In genomic region chr11:118210116-118210515, GRCm38 (mm10) we compare ENCODE assay signal across 10 mouse cellular contexts. TPM values are rescaled to one million over a fixed set of nuclear protein-coding genes. Genes with fewer than 3 reads are reported as not detected.
A peak's percentile ranks its signal among the peaks of the same experiment; 100 is the strongest.
DNase-seq lines count a peak whose midpoint lies in the region; ATAC-seq and TF ChIP-seq lines count a peak whose summit lies in the region.
"Had no signal": no experiment of that assay in that cellular context is flagged by ENCODE, and none has a peak within 500 bp of the region (broad histone marks: within the 10 kb centered on the region; RNA-seq: fewer than 3 reads in every experiment).

No protein-coding gene starts in this region.

- DNase-seq in frontal cortex, postnatal 25 days (ENCODE audit: low spot score in 2 of 2), result no peak
- peak; percentile 65 for DNase-seq in forebrain, postnatal 0 days
- DNase-seq in left cerebral cortex, postnatal 4 days, result peak; percentile 91
- no peak for DNase-seq in lung, postnatal 0 days (ENCODE audit: low spot score)
- no peak for DNase-seq in lung, postnatal 14 days

- no peak overlapping the region for H3K4me2 ChIP-seq in forebrain, postnatal 0 days (ENCODE audit: low read depth)
- no peak overlapping the region for H3K4me2 ChIP-seq in lung, postnatal 0 days (replicated peaks; ENCODE audit: low read depth, low read length)
- H3K4me2 ChIP-seq: embryonic facial prominence, embryonic 12.5 days; heart, embryonic 13.5 days had no signal

- no peaks in the 10 kb centered on the region for H3K27me3 ChIP-seq in forebrain, postnatal 0 days (ENCODE audit: insufficient read depth, low read length)
- H3K27me3 ChIP-seq in lung, postnatal 0 days (replicated peaks; ENCODE audit: insufficient read depth, low read length), result no peaks in the 10 kb centered on the region
- H3K27me3 ChIP-seq: embryonic facial prominence, embryonic 12.5 days; heart, embryonic 13.5 days had no signal

- H3K27ac ChIP-seq in bone marrow, adult 2 months (ENCODE audit: control insufficient read depth, insufficient read depth, low read depth, low read length, poor library complexity), result peak overlapping the region; percentile 26; the same call in 1 of the 2 replicates
- H3K27ac ChIP-seq in forebrain, postnatal 0 days (ENCODE audit: low read depth, low read length), result peak overlapping the region; percentile 59; the same call in 1 of the 2 replicates
- H3K27ac ChIP-seq in lung, postnatal 0 days (ENCODE audit: low read length), result no peak overlapping the region

- no peaks in the 10 kb centered on the region for H3K36me3 ChIP-seq in forebrain, postnatal 0 days (ENCODE audit: insufficient read depth)
- H3K36me3 ChIP-seq in lung, postnatal 0 days (ENCODE audit: insufficient read depth, low read length), result no peaks in the 10 kb centered on the region
- H3K36me3 ChIP-seq: embryonic facial prominence, embryonic 12.5 days; heart, embryonic 13.5 days had no signal

- 82% methylated on average over 4 of the region's 4 CpGs for WGBS in bone marrow, adult 2 months
- WGBS in forebrain, postnatal 0 days, result 60% methylated on average over 4 of the region's 4 CpGs
- 81% methylated on average over 4 of the region's 4 CpGs for WGBS in lung, postnatal 0 days

- peak; percentile 58 for ATAC-seq in frontal cortex, adult (ENCODE audit: low TSS enrichment)
- ATAC-seq in forebrain, postnatal 0 days, result peak; percentile 46
- ATAC-seq in monocyte, adult 5-6 weeks (replicated peaks; ENCODE audit: insufficient number of reproducible peaks, low FRiP score, low TSS enrichment, poor library complexity, severe bottlenecking), result no peak
- ATAC-seq in lung, postnatal 0 days, result no peak

- no peak overlapping the region for H3K4me3 ChIP-seq in bone marrow, adult 2 months (replicated peaks; ENCODE audit: control insufficient read depth, low read depth, low read length)
- H3K4me3 ChIP-seq in forebrain, postnatal 0 days (ENCODE audit: low read depth, low read length), result no peak overlapping the region
- no peak overlapping the region for H3K4me3 ChIP-seq in lung, postnatal 0 days (ENCODE audit: low read depth, low read length)
- H3K4me3 ChIP-seq: embryonic facial prominence, embryonic 12.5 days; heart, embryonic 13.5 days had no signal

- no peaks in the 10 kb centered on the region for H3K9me3 ChIP-seq in forebrain, postnatal 0 days (ENCODE audit: low read length)
- H3K9me3 ChIP-seq in lung, postnatal 0 days (ENCODE audit: low read length), result no peaks in the 10 kb centered on the region
- H3K9me3 ChIP-seq: embryonic facial prominence, embryonic 12.5 days; heart, embryonic 13.5 days had no signal

- TF ChIP-seq CTCF in bone marrow, adult 2 months (IDR thresholded peaks at IDR 0.05; ENCODE audit: control insufficient read depth, insufficient read depth, low read length), result no peak
- TF ChIP-seq CTCF in forebrain, postnatal 0 days (IDR thresholded peaks at IDR 0.05; ENCODE audit: low read depth), result no peak
- TF ChIP-seq CTCF in lung, postnatal 0 days (IDR thresholded peaks at IDR 0.05), result no peak

- TF ChIP-seq EP300 in lung, postnatal 0 days (IDR thresholded peaks at IDR 0.05), result no peak

- H3K4me1 ChIP-seq in bone marrow, adult 2 months (ENCODE audit: control insufficient read depth, insufficient read depth, low read length), result peaks cover 27% of the 10 kb centered on the region
- H3K4me1 ChIP-seq in forebrain, postnatal 0 days (ENCODE audit: insufficient read depth), result peaks cover 46% of the 10 kb centered on the region
- H3K4me1 ChIP-seq in lung, postnatal 0 days (ENCODE audit: insufficient read depth, low read depth, low read length), result peaks cover 30% of the 10 kb centered on the region

- intact Hi-C loops in left cerebral cortex, postnatal 4 days (cut with DNase I), result no loop called here

- no peak for TF ChIP-seq POLR2A in bone marrow, adult 2 months (IDR thresholded peaks at IDR 0.05; ENCODE audit: borderline replicate concordance, control insufficient read depth, low read depth, low read length)

- H3K9ac ChIP-seq in forebrain, postnatal 0 days, result no peak overlapping the region
- no peak overlapping the region for H3K9ac ChIP-seq in lung, postnatal 0 days (replicated peaks; ENCODE audit: low read depth)

RNA-seq across cellular contexts. Expression of gene Cyth1, which starts 38.3 kb away (rescaled TPM):
- 19.2 and 28.3 TPM in 2 replicates for polyA plus RNA-seq in bone marrow, adult 2 months (2011; ENCODE audit: insufficient read depth, insufficient read length, low replicate concordance, missing spikeins)
- total RNA-seq in forebrain, postnatal 0 days (2014; rRNA removed), result 64.1 and 74.1 TPM in 2 replicates
- 23.7 and 24.2 TPM in 2 replicates for polyA plus RNA-seq in forebrain, postnatal 0 days (2015; fragmentation: Nextera tagmentation; extraction: Ambion mirVana)
- total RNA-seq in left cerebral cortex, postnatal 4 days (2021), result 10 to 100 TPM; 66.3 to 70.5 TPM
- 110 to 193 TPM (median 136 TPM) in 3 replicates for total RNA-seq in monocyte, adult 5-6 weeks (2017)
- polyA plus RNA-seq in lung, postnatal 0 days (2015; fragmentation: Nextera tagmentation; extraction: Ambion mirVana), result 19.4 and 19.5 TPM in 2 replicates

Comparison
In these comparisons a context has a peak if more than half of its experiments do, and no peak if none do; other contexts are left out.
1. ATAC-seq: peak in frontal cortex, adult (single experiment) and forebrain, postnatal 0 days (single experiment); none in monocyte, adult 5-6 weeks (single experiment) and lung, postnatal 0 days (single experiment).
2. DNase-seq: peak in forebrain, postnatal 0 days (single experiment) and left cerebral cortex, postnatal 4 days (single experiment); none in frontal cortex, postnatal 25 days (0 of 2), lung, postnatal 0 days (single experiment) and lung, postnatal 14 days (single experiment).